Comparison of ENCODE assay signal across 19 mouse cellular contexts in the genomic region with DNA sequence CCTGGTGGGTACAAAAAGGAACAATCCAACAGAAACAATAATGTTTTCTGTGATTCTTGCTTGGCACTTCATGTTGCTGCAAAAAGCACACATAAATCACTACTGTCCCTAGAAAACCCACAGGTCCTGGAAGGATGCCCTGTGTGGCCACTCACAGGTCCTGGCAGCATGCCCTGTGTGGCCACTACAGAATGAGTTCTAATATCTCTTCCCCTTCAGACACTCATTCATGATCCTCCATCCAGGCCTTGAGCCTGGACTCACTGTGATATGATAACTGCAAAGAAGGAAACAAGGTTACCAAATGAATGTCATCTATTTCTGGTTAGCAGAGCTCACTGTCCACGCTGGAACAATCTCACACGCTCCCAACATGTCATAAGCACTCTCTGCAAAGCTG. TPM values are rescaled to one million over a fixed set of nuclear protein-coding genes. Genes with fewer than 3 reads are reported as not detected.
DNase-seq lines count a peak whose midpoint lies in the region; ATAC-seq lines count a peak whose summit lies in the region.
"Had no signal": no experiment of that assay in that cellular context is flagged by ENCODE, and none has a peak within 500 bp of the region (broad histone marks: within the 10 kb centered on the region; RNA-seq: fewer than 3 reads in every experiment).

No protein-coding gene starts in this region.

- DNase-seq in cerebellum, postnatal 10 days = peak; percentile 49 to 58
- no peak for DNase-seq in cerebellum, adult 8-10 months
- DNase-seq in left cerebral cortex, postnatal 4 days = peak; percentile 9
- no peak for DNase-seq in left cerebral cortex, postnatal 10 days (ENCODE audit: extremely low spot score in 1 of 2, low spot score in 2 of 2)
- DNase-seq in NIH3T3 (ENCODE audit: low read depth) = peak; percentile 29
- DNase-seq in heart, postnatal 14 days = peak; percentile 11 to 30
- DNase-seq: B cell, adult 2 months; kidney, postnatal 14 days; right cerebral cortex, adult 18-20 months; thymus, adult 18-20 months had no signal

- H3K27ac ChIP-seq in hindbrain, embryonic 16.5 days (ENCODE audit: low read depth, low read length) = no peak overlapping the region
- H3K27ac ChIP-seq in neural tube, embryonic 15.5 days (replicated peaks) = no peak overlapping the region
- H3K27ac ChIP-seq: heart, embryonic 13.5 days; limb, embryonic 12.5 days; liver, embryonic 15.5 days had no signal

- no peaks in the 10 kb centered on the region for H3K4me1 ChIP-seq in hindbrain, embryonic 16.5 days (ENCODE audit: control insufficient read depth, insufficient read depth, low read depth, low read length)
- no peaks in the 10 kb centered on the region for H3K4me1 ChIP-seq in neural tube, embryonic 15.5 days
- H3K4me1 ChIP-seq: limb, embryonic 12.5 days; liver, embryonic 15.5 days had no signal

- H3K27me3 ChIP-seq in hindbrain, embryonic 16.5 days (replicated peaks; ENCODE audit: control insufficient read depth, insufficient read depth, low read length) = no peaks in the 10 kb centered on the region
- no peaks in the 10 kb centered on the region for H3K27me3 ChIP-seq in neural tube, embryonic 15.5 days (replicated peaks)
- H3K27me3 ChIP-seq: heart, embryonic 13.5 days; limb, embryonic 12.5 days; liver, embryonic 15.5 days had no signal

- no peak overlapping the region for H3K4me2 ChIP-seq in hindbrain, embryonic 16.5 days (ENCODE audit: low read length)
- no peak overlapping the region for H3K4me2 ChIP-seq in neural tube, embryonic 15.5 days
- H3K4me2 ChIP-seq: heart, embryonic 13.5 days; limb, embryonic 12.5 days; liver, embryonic 15.5 days; midbrain, embryonic 11.5 days had no signal

- intact Hi-C loops in left cerebral cortex, postnatal 4 days (cut with DNase I) = no loop called here
- intact Hi-C loops in left cerebral cortex, postnatal 10 days (cut with DNase I) = no loop called here
- intact Hi-C loops in heart, postnatal 14 days (cut with DNase I) = no loop called here

- no peak overlapping the region for H3K9ac ChIP-seq in hindbrain, embryonic 16.5 days (ENCODE audit: low read depth, low read length)
- H3K9ac ChIP-seq in neural tube, embryonic 15.5 days (replicated peaks) = no peak overlapping the region
- H3K9ac ChIP-seq: heart, embryonic 13.5 days; limb, embryonic 12.5 days; liver, embryonic 15.5 days had no signal

- no peak overlapping the region for H3K4me3 ChIP-seq in hindbrain, embryonic 16.5 days (ENCODE audit: low read length)
- no peak overlapping the region for H3K4me3 ChIP-seq in neural tube, embryonic 15.5 days (replicated peaks)
- H3K4me3 ChIP-seq: heart, embryonic 13.5 days; limb, embryonic 12.5 days; liver, embryonic 15.5 days had no signal

- WGBS in hindbrain, embryonic 16.5 days = 81% methylated on average over 2 of the region's 2 CpGs
- WGBS in neural tube, embryonic 15.5 days = 76% methylated on average over 2 of the region's 2 CpGs

- H3K9me3 ChIP-seq in hindbrain, embryonic 16.5 days (ENCODE audit: control insufficient read depth, low read length) = no peaks in the 10 kb centered on the region
- H3K9me3 ChIP-seq in neural tube, embryonic 15.5 days (replicated peaks) = no peaks in the 10 kb centered on the region
- H3K9me3 ChIP-seq: liver, embryonic 15.5 days had no signal

- ATAC-seq in hindbrain, embryonic 16.5 days = no peak
- no peak for ATAC-seq in neural tube, embryonic 15.5 days (ENCODE audit: low FRiP score)

- no peaks in the 10 kb centered on the region for H3K36me3 ChIP-seq in hindbrain, embryonic 16.5 days (ENCODE audit: control insufficient read depth, insufficient read depth, low read length)
- no peaks in the 10 kb centered on the region for H3K36me3 ChIP-seq in neural tube, embryonic 15.5 days
- H3K36me3 ChIP-seq: heart, embryonic 13.5 days; limb, embryonic 12.5 days; liver, embryonic 15.5 days had no signal

RNA-seq across cellular contexts. Expression of gene Ferd3l, which starts 34.3 kb away (rescaled TPM):
- total RNA-seq in left cerebral cortex, postnatal 4 days (2021) = not detected
- not detected for total RNA-seq in left cerebral cortex, postnatal 10 days (2021)
- total RNA-seq in heart, postnatal 14 days (2021) = not detected
- 0.24 and 0.42 TPM in 2 replicates for polyA plus RNA-seq in hindbrain, embryonic 16.5 days (2015; fragmentation: Nextera tagmentation; extraction: Ambion mirVana)
- 0.64 and 0.77 TPM in 2 replicates for polyA plus RNA-seq in neural tube, embryonic 15.5 days (2015; fragmentation: Nextera tagmentation; extraction: Ambion mirVana)
- polyA plus RNA-seq: embryonic facial prominence, embryonic 14.5 days; forebrain, embryonic 11.5 days; heart, embryonic 13.5 days; intestine, embryonic 14.5 days; limb, embryonic 12.5 days; liver, embryonic 15.5 days had no signal

Comparison
In these comparisons a context has a peak if more than half of its experiments do, and no peak if none do; other contexts are left out.
1. DNase-seq: peak in cerebellum, postnatal 10 days (2 of 2), left cerebral cortex, postnatal 4 days (single experiment), NIH3T3 (single experiment) and heart, postnatal 14 days (2 of 2); none in cerebellum, adult 8-10 months (single experiment) and left cerebral cortex, postnatal 10 days (0 of 2).